Mouse (Mus musculus) left cerebral cortex, adult 18-20 months (tissue): ENCODE data around the gene Snx10. TPM values are rescaled to one million over a fixed set of nuclear protein-coding genes. Genes with fewer than 3 reads are reported as not detected.

ENCODE experiments used
- DNase-seq, 2 experiments: peaks; one replicate each; pipeline ENCODE4 v3.0.0; 2021 to 2022; ENCODE audit warnings: low spot score in 2 of 2, mixed read lengths in 1 of 2
- total RNA-seq, 2 experiments: library from RNA; stranded (reverse); gene quantifications; 2 replicates each; pipeline ENCODE4 v1.2.3; 2021

Gene Snx10
- total RNA-seq, 2 experiments from 2014 or later: 104 to 111 TPM

DNA sequence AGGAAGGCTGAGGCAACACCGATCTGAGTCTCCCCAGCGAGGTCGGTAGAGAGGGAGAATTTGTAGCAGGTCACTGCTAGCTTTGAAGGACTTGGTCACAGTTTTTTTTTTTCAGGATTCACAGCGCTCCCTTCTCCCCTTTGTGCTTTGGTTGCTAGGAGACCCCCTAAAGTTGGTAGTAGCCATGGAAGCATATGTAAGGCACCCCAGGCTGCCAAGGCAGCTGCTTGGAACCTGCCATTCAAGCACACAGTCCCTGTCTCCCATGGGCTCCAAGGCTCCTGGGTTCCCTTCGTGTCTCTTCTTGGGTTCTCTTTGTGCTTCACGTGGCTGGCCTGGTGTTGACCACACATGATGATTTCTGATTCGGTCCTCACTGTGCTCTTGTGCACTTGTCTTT lies 5.8 kb downstream of the Snx10 start:
- no peak for DNase-seq

DNA sequence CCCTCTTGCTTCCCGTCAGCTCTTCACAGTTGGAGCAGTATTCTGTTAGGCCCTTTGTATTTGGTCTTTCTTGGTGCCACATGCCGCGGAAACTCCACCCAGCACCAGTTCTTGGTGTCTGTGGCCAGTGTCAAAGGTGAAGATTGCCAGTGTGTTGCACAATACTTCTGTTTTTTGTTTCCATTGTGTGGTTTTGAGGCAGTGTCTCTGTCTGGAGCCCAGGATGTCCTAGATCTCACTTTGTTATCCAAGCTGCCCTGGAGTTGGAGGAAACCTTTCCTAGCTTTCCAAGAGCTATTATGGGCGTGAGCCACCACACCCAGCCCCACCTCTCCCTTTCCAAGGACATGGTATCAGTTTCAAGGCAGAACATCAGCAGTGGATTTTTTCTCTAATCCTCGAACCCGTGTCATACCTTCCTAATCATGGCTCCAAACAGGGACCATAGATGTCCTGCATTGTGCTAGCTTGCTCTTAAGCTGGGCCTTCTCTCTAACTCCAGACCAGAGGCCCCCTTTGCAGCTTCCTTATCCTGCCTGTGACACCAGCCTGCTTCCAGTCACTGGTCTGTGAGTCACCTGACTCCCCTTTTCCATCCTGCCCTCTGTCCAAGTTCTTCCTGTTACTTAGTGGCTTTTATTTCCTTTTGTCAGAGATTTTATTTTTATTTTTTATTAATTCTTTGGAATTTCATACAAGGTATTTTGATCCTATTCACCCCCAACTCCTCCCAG lies 9.9 kb downstream of the Snx10 start:
- no peak for DNase-seq

DNA sequence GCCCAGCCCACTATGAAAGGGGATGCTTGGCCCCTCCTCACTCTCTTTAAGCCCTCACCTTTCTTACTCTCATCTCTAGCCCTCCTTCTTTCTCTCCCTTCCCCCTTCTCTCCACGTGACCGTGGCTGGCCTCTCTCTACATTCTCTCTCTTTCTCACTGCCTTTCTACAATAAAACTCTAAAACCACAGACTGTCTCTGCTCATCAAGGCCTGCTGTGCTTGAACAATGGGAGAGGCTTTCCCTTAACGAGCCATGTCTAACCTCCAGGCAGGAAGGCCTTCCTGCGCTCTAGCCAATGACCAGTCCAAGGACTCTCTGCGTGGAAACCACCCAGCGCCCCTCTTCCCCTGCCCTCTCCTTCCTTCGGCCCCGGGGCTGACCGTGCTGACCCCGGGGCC lies 11.9 kb downstream of the Snx10 start:
- DNase-seq: no peak

- DNase-seq: no peak
These were observed 16.8 kb downstream of the Snx10 start for GRCm38 (mm10) chr6:51540525-51540924.

DNA sequence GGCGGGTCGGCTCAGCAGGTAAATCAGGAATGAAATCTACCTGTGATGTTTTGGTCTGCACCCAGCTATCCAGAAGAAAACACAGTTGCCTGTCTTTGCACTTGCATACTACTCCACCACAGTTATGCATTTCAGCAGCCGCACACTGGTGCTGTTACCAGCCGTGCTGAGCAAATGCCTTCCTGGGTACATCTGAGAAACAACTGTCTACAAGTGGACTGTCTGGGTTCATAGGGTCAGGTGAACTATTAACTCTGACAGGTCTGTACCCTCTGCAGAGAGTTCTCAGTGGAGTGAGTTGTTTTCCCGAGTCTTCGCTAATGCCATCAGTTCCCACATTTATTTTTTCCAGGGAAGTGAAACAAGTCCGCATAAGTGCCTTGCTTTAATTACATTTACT lies 17.7 kb downstream of the Snx10 start:
- no peak for DNase-seq

GRCm38 (mm10) chr6:51542147-51542546 lies 18.4 kb downstream of the Snx10 start:
- no peak for DNase-seq

- DNase-seq: no peak
These were observed 20.0 kb downstream of the Snx10 start for GRCm38 (mm10) chr6:51543639-51544117.

- DNase-seq: no peak
These were observed 20.5 kb downstream of the Snx10 start for GRCm38 (mm10) chr6:51544118-51544681.

- no peak for DNase-seq
These were observed 21.6 kb downstream of the Snx10 start for GRCm38 (mm10) chr6:51545219-51545859.

- no peak for DNase-seq
These were observed 22.4 kb downstream of the Snx10 start for GRCm38 (mm10) chr6:51546085-51546484.

DNA sequence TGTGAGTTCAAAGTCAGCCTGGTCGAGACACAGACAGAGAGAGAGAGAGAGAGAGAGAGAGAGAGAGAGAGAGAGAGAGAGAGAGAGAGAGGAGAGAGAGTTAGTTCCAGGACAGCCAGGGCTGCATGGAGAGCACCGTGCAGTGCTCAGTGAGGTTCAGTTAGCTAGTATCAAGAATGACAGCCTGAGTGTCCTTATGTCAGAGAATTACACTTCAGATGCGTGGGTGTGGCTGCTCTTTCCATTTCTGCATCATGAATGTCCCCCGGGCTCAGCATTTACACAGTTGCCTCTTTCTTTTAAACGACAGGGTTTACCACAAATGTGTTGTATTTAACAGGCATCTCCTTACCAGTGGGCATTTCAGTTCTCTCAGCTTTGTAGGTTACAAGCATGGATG lies 25.1 kb downstream of the Snx10 start:
- no peak for DNase-seq

DNA sequence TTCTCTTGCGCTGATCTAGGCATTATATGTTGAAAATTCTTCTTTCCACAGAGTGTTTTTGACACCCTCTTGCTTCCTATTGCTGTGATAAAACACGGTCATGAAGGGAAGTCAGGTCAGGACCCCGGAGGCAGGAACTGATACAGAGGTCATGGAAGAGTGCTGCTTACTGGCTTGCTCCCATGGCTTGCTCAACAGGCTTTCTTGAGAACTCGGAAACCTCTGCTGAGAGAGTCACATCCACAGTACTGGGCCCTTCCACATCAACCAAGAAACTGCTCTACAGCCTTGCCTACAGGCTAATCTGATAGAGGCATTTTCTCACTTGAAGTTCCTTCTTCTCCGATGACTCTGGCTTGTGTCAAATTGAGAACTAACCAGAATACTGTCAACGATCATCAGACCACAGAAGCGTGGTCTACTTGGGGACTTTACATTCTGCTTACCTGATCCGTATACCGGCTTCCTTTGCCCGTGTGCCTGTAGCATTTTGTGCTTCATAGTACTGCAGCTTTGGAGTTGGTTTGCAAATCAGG lies 27.6 kb downstream of the Snx10 start:
- DNase-seq: no peak

DNA sequence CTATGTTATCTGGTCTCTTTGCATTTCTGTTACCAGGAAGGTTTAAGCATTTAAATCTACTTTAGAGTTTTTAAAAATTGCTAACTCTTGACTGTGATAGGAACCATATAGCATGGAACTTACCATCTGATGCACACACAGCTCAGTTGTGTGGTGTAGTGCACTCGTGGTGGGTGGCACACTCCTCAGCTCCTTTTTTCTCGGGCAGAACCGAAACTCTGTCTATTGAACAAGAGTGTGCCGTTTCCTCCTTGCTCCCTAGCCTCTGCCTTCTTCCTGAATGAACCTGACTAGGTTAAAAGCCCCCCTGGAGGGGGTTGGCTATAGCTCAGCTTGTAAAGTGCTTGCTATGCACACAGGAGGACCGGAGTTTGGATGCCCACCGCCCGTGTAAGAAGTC lies 32.9 kb downstream of the Snx10 start:
- DNase-seq: no peak

DNA sequence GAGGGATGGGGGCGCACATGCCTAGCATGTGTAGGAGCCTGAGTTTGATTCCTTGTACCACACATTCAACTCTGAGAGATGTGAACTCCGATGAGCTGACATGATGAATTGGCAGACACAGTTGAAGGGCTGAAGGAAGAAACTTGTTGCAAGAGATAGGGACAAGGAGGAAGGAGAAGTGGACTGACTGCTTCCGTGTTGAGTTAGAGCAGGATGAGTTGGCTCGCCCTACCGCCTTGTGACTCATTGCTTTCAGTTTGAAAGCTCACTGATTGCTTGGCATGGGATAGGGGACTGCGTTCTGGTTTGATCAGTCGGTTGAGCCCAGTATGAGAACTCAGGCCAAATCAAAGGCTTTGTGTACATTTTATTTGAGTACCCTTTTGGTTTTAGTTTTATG lies 34.6 kb downstream of the Snx10 start:
- no peak for DNase-seq

DNA sequence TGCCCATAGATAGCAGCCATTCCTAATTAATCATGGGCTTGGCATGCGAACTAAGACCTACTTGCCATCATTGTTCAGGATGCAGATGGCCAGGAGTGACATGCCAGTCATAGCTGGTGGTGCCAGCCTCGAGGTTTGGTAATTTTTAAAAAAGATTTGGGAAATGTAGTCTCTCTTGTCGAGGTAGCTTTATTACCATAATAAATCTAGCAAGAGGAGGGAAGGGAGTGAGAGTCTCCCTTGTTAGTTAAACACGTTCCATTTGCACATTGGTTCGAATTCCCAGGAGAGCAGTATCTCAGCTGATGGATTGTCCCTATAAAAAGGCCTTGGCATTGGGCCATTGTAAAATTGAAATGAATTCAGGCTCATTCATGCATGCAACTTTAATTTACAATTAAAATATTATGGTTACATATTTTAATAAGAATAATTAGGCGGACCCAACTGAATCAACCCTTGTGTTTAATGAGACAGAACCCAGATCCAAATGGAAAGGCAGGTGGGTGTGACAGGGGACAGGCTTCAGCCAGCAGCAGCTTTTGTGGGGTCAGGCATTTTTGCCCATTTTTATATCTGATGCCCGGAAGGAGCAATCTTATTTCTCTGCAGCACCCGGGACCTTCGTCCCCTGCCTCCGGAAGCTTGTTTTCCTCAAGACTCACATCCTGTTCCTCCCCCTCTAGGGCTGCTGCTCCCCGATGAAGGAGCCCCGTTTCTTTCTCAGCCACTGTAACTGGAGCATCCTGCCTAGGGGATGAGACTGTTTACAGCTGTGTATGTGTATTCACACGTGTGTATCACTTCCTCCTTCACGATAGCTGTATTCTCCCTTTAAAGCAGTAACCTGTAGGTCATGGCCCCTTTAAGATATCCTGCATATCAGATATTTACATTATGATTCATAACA lies 43.3 kb downstream of the Snx10 start:
- DNase-seq: no peak

- DNase-seq: no peak
These were observed 45.4 kb downstream of the Snx10 start for GRCm38 (mm10) chr6:51569086-51569485.

DNA sequence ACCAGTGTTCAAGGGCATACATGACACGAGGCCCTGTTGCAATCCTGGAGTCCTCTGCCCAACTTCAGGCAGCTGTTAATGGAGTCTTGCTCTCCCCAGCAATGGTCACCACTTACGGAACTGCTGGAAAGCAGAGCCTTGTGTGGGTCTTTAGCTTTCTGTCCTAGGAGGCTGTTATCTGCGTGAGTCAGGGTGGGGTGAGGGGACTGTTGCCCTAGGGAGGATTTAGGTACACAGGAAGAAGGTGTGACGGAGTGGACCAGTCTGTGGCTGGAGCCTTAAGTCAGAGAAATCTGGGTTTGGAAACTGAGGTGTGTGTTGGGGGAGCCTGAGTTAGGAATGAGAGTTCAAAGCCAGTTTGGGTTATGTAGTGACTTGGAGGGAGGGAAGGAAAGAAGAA lies 49.4 kb downstream of the Snx10 start:
- no peak for DNase-seq

DNA sequence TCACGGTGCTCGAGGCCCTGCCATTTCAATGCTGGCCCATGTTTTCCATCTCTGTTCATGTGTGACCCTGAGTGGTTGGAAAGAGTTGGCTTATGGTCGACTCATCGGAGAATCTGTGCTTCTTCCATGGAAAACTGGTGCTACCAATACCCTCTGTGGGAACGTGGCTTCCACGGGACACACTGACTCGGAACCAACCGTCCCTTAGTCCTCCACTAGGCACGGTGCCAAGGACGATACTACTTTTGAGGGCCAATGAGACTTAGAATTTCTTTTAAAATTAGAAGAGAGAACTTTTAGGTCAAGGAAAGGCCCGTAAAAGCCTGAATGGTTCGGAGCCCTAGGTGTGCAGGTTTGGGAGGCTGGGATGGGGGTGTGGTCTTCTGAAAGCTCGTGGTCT lies 50.4 kb downstream of the Snx10 start:
- no peak for DNase-seq

DNA sequence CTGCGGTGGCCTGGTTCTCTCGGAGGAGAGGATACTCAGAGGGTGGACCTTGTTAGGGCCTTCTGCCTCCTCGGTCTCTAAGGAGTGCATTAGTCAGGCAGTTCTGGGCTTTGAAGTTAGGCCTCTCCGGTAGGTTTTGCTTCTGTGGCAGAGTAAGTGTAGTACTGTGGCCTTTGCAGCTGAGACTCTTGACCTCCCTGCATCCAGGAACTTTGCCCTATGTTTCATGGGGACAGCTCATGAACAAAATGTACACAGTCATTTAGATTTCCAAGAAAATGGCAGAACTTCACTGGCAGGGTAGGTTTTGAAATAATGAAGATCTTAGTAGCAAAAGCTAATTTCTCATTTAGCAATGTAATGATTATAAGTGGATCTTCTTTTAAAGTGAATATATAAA lies 54.7 kb downstream of the Snx10 start:
- DNase-seq: no peak

GRCm38 (mm10) chr6:51580040-51580680 lies 56.5 kb downstream of the Snx10 start:
- peak; percentile 84 to 86 for DNase-seq

DNA sequence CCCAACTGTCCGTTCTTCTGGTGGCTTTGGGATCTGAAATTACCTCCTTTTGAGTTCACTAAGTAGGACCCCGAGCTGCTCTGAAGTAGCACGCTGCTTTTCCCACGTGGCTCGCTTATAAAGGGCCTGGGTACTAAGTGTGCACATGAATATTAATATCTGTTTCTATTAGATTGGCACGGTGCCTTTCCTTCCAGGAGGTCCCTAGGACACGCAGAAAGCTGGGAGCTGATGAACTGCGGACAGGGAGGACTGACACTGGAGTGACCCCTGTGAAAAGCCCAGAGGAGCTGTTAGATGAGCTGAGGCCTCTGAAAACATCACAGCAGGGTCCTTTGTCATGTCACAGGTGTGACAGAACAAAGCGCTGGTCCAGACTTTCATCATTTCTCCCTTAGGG lies 57.7 kb downstream of the Snx10 start:
- DNase-seq: no peak
